Mouse (Mus musculus): ENCODE results near the gene Pih1d3.
A peak's percentile ranks its signal among the peaks of the same experiment; 100 is the strongest.

The Pih1d3 gene

GRCm38 (mm10) chr1:31222564-31222963, at the start of gene Pih1d3, which contains the start of gene 4931428L18Rik:
TSS of gene Pih1d3 (plus strand) at chr1:31222838.
TSS of gene 4931428L18Rik (minus strand) at chr1:31222684.
- no peak for DNase-seq (ENCODE audit: low read depth)

GRCm38 (mm10) chr1:31175401-31175800, 47.2 kb upstream of the Pih1d3 start:
- DNase-seq (ENCODE audit: low read depth): no peak

GRCm38 (mm10) chr1:31176101-31176500, 46.5 kb upstream of the Pih1d3 start, which contains the start of gene Lgsn:
TSS of gene Lgsn (plus strand) at chr1:31176401.
- DNase-seq (ENCODE audit: low read depth): no peak

GRCm38 (mm10) chr1:31178264-31178663, 44.4 kb upstream of the Pih1d3 start:
- no peak for DNase-seq (ENCODE audit: low read depth)

- DNase-seq (ENCODE audit: low read depth): no peak
Measured at GRCm38 (mm10) chr1:31190237-31190866, 32.3 kb upstream of the Pih1d3 start.

- no peak for DNase-seq (ENCODE audit: low read depth)
Measured at GRCm38 (mm10) chr1:31195633-31196032, 27.0 kb upstream of the Pih1d3 start.

- no peak for DNase-seq (ENCODE audit: low read depth)
Measured at GRCm38 (mm10) chr1:31196959-31197358, 25.7 kb upstream of the Pih1d3 start.

GRCm38 (mm10) chr1:31203771-31204170, 18.9 kb upstream of the Pih1d3 start:
- DNase-seq (ENCODE audit: low read depth): no peak

GRCm38 (mm10) chr1:31205346-31205745, 17.3 kb upstream of the Pih1d3 start:
- no peak for DNase-seq (ENCODE audit: low read depth)

GRCm38 (mm10) chr1:31205770-31206169, 16.9 kb upstream of the Pih1d3 start:
- DNase-seq (ENCODE audit: low read depth): no peak

- peak; percentile 16 for DNase-seq (ENCODE audit: low read depth)
Measured at GRCm38 (mm10) chr1:31210144-31210543, 12.5 kb upstream of the Pih1d3 start.

GRCm38 (mm10) chr1:31214831-31215230, 7.8 kb upstream of the Pih1d3 start:
- no peak for DNase-seq (ENCODE audit: low read depth)

- no peak for DNase-seq (ENCODE audit: low read depth)
Measured at GRCm38 (mm10) chr1:31220599-31221250, 1.9 kb upstream of the Pih1d3 start.

- no peak for DNase-seq (ENCODE audit: low read depth)
Measured at GRCm38 (mm10) chr1:31233319-31234036, 10.8 kb downstream of the Pih1d3 start.

- no peak for DNase-seq (ENCODE audit: low read depth)
Measured at GRCm38 (mm10) chr1:31260218-31260923, 37.7 kb downstream of the Pih1d3 start.
